Mouse (Mus musculus) left cerebral cortex, adult 11 months (tissue): ENCODE measurements at regions not wholly inside any gene's neighbourhood (a gene's known extent, or its start where the extent isn't known, plus 50 kb on each side); places are given as distances from the start of the nearest gene placed in this dataset.
A peak's percentile ranks its signal among the peaks of the same experiment; 100 is the strongest.

Source experiments
- DNase-seq: peaks from one replicate; pipeline ENCODE4 v3.0.0; 2022; ENCODE audit warnings: low spot score

DNA sequence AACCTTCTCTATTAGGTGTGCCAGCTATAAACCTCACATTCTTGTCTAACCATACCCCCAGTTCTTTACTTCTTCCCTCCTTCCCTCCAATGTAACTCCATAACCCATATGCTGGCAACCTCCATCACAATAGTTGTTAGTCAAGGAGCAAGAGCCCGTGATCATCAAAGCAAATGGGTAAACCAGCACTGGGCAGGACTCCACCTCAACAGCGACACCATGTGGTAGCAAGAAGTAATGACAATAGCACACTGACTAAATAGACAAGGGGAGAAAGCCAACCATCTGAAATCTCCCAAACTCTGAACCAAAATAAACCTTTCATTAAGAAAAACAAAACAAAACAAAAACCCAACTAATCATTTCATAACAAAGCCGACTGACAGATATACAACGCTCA lies 297.8 kb downstream of the Psat1 start:
- no peak for DNase-seq

DNA sequence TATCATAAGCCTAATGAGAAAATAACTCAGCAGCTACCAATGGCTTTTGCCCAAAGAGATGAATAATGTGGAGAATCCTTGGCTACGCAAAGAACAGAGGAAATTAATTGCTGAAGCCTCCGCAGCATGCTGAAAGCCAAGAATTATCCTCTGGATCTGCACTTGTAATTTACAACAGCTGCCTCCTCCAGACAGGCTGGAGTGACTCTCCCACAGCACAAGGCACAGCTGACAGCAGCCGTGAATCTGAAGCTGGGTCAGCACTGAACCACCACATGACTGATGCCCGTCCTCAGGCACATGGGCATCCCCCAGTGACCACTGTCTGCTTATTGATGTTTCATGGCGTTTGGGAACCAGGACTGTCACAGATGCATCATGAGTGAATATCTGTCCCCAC lies 299.8 kb downstream of the Psat1 start:
- no peak for DNase-seq

DNA sequence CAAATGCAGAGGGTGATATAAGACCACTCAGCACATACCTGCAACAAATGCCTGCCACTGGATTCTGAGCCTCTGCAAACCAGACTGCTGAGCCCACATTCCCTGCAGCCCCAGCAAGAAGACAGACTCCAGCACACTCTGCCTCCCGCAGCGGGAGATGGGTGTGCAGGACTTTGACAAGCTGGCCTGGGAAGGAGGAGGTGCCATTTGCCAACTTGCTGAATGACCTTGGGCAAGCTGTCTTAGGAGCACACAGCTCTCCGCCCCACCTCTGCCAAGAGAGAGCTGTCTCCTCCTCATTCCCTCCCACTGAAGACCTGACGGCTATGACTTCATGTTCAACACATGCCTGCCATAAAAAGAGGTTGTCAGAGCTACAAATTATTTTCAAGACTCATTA lies 302.4 kb downstream of the Psat1 start:
- peak; percentile 32 for DNase-seq

DNA sequence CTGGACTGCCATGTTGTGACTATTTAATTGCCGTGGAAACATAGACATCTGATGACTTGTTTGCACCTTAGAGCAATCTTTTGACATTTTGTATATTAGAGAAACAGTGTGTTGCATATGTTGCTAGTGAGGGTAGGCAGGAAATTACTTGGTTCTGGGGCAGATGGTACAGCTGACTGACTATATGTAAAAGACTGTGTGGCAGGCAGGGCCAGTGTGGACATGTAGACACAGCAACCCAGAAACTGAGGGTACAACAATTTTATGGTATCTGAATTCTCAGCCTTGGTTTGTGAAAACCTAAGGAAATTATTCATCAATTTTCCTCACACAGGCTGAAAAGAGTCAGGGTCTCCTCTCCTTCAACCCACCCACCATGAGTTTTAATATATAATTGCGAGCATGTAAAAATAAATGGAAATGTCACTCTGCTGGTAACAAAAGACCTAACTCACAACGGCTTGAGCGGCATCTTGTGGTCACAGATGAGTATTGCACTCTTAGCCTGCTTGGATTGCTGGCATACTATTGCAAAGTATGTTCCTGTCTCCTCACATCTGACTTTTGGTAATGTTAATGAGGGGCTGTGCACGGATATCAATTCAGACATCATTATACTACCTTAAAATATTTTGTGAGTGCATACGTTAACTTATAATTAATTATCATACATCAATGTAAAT lies 329.8 kb downstream of the Psat1 start:
- peak; percentile 21 for DNase-seq

DNA sequence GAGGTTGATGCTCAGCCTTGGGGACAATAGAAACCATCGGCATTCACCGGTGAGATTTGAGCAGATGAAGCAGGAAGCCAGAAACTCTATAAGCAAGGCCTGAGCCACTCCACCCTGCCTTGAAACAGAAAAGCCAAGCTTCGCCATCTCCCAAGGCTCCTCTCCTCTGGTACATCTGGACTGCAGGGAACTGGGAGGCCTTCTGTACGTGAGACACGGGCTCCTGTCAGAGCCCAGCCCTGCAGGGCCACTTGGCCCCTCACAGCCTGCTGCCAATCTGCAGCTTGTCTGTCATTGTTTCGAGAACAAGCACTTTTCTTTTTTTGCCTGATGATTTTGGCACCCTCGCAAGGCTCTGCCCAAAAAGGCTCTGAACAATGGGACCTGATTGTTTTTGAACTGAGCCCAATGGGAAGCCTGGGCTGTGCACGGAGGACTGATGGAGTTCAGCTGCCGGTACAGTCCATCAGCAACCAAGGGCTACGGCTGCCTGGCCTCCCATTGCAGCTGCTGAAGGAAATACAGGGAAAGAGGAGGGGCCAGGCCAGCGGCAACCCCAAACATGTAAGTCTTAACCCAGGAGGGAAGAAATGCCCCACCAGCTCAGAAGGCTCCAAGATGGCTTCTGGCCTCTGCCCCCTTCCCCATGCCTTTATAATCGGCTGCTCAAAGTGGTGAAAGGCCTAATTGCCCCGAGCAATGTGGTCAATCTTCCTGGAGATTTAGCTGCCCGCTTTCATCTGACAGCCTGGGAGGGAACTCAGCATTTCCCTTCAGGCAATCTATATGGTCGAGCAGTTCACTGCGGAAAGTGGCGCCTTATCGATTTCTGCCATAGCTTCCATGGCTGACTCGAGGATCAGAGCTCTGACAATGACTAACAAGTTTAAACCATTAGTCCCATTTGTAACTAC lies 332.2 kb downstream of the Psat1 start:
- no peak for DNase-seq

DNA sequence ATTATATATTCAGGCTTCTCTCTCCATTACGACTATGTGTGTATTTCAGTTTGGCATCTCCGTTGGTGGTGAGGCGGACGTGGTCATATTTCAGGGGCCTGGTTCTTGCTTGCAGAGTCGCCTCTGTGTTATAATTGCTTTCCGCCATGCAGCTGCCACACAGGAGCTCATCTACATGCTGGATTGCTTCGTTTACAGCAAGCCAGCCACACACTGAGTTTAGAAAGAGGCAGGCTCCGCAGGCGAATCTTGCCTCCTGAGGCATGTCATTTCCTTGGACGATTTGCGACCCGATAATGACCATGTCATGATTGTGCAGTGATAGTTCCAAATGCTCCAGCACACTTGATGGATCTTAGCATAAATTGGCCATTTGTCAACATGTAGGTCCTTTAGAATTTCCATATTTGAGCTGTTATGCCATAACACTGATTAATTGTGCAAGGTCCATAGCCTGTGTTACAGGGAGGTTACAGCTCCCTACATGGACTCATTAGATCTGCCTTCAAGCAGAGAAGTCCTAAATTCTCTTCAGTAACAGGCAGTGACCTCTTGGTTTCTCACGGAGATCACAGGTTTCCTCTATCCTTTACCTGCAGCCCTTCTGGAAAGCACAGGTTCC lies 335.9 kb downstream of the Psat1 start:
- DNase-seq: no peak

DNA sequence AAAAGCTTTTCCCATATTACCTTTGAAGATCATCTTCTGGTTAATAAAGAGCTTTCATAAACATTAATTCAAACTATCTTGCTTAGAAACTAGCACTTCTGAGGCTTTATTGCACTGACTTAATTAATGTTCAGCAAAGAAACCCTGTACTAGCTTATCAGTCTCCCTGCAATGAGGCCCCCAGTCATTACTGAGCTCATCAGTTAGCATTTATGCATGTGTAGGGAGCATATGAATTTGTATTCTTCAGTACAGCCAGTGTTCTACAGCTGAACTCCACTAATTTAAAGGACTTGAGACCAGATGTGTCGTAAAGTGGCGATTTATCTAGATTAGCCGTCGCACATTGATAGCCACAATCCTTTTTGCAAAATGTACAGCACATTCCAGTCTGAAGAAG lies 340.7 kb downstream of the Psat1 start:
- DNase-seq: no peak

DNA sequence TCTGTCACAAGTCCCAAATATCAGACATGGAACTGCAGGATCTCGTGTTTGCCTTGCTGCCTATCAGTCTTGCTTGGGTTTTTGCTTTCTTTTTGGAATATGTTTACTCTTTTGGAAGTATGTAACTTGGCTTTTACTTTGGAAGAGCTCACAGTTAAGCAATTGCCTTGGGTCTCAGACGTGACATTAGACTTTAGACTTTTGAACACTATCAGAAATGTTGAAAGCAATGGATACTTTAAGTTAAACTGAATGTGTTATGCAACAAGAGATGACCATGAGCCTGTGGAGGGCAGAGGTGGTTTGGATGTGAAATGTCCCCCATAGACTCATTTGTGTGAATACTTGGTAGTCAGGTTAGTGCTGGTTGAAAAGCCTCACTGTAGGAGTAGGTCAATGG lies 354.3 kb downstream of the Psat1 start:
- DNase-seq: no peak

DNA sequence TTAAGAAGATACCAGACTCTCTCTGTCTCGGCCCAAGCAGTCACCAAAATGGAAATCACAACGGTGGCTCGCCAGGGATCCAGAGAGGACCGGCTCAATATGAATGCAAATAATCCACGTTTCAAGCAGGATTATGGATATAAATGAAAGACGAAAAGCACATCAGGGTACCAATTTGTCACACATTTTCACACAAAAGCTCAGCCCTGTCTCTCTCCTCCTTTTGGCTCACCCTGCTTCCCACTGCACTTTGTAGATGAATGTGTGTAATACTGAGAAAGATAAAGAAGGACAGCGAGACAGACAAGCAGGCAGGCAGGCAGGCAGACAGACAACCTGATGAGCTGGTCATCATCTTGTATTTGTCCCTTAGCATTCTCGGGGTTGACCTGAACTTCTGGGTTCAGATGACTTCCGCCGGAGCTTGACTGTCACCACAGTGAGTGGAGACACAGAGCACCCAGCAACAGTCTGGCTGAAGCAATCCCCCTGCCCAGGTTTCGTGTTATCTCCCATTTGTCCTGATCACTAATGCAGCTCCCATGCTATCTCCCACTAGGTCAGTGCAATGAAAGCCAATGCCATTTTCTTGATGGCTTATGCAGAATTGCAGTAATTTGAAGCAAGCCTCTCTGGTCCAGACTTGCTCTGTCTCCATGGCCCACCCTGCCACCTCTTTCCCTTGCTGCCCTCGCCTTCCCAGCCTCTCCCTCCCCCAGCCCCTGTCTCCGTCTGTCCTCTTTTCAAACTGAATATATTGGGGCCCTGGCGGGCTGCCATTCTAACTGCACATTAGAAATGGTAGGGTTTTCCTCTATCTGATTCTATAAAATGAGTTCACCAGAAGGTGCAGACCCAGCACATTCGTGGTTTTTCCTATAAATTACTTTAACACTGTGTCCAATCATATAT lies 363.1 kb downstream of the Psat1 start:
- no peak for DNase-seq

DNA sequence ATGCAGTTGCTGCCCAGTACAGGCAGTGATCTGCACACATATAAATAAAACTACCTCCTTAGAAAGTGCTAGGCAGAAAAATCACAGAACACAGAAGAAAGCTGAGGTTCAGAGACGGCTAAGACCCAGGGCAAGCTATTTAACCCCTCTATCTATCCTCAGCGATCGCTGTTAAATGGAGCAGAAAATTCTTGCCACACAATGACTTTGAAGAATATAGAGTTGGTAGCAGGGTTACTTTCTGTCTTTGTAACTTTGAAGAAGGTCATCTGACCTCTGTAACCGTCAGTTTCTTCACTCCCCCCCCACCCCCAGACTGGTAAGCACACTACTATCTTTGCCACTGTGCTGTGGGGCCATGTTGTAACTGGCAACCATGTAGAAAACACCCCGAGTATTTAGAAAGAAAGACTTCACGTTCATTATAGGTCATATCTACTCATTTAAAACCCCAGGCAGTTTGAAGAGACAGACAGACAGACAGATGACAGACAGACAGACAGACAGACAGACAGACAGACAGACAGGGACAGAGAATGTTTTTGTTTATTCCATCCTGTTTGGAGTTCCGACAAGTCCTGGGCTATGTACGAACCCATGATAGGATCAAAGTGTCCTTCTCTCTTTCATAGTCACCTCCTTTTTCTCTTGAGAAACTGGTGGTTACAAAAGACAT lies 363.9 kb downstream of the Psat1 start:
- no peak for DNase-seq

DNA sequence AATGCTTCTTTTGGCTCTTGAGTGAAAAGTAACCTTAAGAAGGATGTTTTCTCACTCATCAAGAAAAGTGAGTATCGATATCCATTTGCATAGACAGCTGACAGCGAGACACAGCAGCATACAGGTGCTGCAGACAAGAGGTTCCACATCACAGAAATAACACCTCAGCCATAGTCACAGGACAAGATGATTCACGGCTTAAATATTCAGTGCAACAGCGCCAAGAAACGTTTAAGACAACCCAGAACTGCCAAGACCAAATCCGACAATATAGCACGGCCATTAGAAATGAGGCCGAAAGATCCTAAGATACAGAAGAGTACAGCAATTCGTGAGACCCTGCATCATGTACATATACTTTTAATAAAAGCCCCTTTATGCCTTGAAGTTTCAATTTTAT lies 375.9 kb downstream of the Psat1 start:
- no peak for DNase-seq

DNA sequence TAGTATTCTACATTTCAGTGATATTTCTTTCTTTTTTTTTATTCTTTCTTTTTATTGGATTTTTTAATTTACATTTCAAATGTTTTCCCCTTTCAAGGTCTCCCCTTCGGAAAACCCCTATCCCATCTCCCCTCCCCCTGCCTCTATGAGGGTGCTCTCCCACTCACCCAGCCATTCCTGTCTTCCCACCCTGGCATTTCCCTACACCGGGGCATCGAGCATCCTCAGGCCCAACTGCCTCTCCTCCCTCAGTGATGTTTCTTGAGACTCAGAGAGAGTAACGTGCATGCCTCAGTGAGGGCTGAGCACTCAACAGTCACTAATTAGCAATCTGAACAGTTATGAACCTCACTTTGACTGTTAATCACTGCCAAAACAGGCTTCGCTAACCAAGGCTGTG lies 385.6 kb downstream of the Psat1 start:
- no peak for DNase-seq

DNA sequence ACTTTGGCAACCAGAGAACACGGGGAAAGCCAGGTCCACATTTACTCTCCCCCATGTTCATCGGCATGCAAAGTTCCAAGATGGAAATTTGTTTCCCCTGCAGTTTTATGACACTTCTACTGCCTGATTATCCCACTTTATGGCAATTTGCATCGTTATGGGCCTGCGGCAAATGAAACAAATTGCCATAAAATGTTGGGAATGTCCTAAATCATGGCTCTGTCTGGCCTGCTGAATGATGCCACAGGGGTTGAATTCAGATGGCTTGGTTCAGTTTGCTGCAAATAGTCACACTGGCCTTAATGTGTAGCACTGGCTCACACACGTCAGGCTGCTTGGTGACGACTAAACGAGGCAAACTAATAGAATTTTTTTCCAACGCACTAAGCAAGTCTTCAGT lies 393.2 kb downstream of the Psat1 start:
- DNase-seq: no peak

DNA sequence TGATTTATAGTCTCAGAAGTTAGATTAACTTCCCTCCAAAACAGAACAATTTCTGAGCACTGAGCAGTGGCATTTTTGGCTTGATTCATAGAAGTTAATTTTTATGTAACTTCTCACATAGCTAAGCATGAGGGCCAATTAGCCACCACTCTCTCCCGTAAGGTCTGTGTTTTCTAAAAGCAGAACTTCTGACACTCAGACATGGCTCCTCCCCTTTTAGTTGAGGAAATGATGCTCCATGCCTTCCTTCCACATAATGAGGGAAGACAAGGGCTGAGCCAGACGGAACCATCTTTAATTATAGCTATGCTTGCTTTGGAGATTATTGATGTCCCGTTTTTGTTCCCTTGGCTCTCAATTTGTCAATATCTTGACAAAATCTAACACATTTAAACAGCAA lies 429.3 kb downstream of the Psat1 start:
- no peak for DNase-seq

DNA sequence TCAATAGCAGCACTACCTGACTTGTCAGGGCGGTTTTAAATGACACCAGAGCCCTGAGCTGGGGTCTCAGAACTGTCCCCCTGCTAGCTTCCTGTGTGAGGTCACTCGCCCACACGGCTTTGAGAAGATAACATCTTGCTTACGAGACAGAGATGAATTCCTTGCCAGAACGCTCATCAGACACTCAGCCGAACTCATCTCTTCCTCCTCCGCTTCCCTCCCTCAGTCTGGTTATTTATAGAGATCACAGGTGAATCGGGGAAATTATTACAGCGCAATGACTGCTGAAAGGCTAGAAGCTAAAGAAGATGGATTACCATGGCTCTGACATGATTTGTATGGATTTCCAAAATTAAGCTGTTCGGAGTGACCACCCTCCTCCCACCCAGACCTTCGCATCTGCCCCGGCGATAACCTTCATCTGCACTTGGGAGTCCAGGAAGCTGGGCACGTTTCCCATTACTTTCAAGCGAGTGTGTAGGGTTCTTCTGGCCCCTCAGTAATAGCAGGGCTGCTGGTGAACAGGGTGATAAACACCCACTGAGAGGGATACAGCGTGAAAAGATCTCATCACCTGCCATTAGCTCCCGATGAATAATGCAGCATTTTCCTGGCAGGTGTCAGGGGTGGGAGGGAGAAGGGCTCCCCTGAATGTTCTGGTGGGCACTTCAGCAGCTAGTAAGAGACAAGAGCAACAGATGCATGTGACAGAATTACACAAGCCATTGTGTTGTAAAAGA lies 430.4 kb downstream of the Psat1 start:
- peak; percentile 39 for DNase-seq

DNA sequence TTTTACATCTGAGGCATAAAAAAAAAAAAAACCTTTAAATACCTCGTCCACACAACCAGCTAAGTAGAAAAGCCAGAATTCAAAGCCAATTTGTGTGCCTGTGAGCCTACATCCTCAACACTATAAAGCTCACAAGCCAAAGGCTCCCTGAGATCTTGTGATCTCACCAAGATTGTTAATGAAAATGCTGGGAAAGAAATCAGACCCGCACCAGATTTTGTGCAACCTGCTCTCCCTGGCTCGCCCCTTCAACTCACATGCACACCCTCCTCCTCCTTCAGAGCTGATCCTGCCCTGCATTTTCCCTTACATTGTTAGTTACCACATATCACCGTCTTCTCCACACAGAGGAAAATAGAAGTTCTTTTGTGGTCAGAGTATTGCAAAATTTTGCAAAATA lies 433.9 kb downstream of the Psat1 start:
- no peak for DNase-seq

DNA sequence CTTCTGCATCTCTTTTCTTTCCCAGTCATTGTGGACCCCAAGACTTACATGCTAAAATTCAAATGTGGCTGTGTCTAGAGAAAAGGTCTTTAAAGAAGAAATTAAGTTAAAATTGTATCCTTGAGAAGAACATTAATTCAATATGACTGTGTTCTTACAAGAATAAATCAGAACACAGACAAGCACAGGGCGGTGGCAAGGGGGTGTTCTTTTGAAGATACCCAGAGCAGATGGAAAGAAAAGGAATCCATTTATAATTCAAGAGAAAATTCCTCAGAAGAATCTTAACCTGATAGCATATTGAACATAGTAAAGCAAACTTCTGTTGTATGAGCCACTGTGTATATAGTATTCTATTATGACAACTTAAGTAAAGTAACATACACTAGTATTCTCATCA lies 436.7 kb downstream of the Psat1 start:
- no peak for DNase-seq

DNA sequence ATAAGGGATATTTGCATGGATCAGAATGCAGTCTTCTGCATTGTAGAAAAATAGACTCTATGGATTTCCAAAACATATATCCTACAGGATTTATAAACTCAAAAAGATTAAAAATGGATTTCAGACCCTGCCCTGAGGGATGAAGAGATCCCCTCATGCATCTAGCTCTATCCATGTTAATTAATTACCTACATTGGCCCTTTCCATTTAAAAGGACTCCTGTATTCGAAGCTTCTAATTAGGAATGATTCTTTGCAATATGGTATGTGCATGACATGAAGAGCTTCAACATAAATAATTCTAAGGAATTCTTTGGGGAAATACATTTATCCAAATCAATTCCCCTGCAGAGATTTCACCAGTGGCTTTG lies 444.2 kb downstream of the Psat1 start:
- no peak for DNase-seq

DNA sequence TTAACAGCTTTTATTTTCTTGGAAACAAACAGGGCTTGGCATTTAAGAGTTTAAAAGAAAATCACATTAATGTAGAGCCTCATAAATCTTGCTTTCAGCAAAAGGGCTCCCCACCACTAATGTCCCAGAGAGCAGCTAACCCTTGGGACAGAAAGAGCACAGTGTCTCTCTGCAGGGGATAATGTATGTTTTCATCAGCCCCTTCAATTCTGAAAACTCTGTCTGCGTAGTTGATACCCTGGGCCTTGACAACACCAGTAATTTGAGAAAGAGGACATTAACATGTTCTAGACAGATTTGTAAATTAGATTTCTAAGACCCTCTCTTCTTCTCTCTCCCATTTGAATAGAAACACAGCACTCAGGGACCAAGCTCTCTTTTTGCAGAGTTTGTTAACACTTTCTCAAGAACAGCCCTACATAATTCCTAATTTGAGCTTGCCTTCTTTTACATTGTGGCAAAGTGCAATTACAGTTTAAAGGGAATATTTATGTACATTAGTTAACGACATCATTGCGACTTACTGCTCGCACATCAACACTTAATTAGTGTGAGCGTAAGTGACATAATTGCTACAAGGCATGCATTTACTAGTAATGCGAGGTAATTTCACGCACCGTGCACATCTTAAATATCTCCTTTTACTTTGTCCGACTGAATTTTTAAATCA lies 444.7 kb downstream of the Psat1 start:
- no peak for DNase-seq

DNA sequence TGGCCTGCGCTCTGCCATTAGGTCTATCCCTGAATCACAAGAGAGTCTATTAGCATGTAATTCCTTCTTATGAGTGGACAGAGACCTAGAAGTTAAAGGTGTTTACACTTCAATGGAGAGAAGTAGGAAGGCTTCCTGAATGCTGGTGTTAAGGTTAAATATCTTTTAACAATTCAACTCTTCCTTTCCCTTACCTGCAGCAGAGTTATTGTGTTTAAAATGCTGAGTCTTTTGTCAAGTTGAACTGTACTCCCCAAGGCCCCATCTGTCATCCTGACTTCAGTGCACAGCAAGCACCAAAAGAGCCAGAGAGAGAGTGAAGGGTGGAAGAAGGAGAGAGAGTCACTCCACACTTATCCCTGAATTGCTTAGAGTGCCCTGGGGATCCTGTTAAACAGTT lies 451.6 kb downstream of the Psat1 start:
- DNase-seq: no peak
